Mouse (Mus musculus): Measurements from ENCODE around the gene 4930447C04Rik. TPM values are rescaled to one million over a fixed set of nuclear protein-coding genes. Genes with fewer than 3 reads are reported as not detected.

Gene 4930447C04Rik
- polyA plus RNA-seq, 1 experiment: 6.3 TPM

DNA sequence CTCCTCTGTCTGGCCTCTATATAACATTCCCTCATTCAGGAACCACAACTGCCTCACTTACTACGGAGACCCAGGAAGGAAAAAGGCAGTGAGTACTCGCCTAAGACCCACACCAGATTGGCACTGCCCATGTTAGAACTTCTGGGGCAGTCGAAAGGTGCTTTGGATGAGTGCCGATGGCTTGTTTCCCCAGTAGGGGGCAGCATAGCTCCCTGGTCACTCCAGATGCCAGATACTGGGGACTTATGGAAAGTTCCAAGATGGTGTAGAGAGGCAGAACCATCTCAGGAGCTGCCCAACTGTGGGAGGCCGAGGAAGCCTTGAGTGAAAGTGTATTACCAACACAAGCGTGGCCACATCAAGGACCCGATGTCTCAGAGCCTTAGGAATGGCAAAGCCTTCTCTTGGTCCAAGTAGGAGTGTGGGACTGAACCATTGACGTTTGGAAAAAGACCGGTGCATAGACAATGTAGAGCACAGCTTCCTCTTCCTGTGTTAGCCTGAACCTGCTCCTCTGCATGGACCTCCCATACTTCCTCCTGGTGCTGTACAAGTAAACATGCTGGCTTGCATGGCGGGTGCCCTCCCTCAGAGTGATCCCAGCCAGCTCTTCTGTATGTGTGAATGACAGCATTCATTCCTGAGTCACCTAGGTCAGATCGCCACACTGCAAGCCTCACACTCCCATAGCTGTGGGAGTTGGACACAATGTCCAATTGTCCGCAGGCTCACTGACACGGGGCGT, 105.6 kb downstream of the 4930447C04Rik start:
- no peak for DNase-seq (ENCODE audit: low read depth)
- TF ChIP-seq CTCF (IDR thresholded peaks at IDR 0.05; ENCODE audit: borderline replicate concordance, extremely low read depth, insufficient read depth, insufficient read length) (peak; percentile 52; the same call in 1 of the 2 replicates), POLR2A (IDR thresholded peaks at IDR 0.05; ENCODE audit: borderline replicate concordance, extremely low read depth, insufficient read depth, insufficient read length, poor library complexity, severe bottlenecking) (no peak)

DNA sequence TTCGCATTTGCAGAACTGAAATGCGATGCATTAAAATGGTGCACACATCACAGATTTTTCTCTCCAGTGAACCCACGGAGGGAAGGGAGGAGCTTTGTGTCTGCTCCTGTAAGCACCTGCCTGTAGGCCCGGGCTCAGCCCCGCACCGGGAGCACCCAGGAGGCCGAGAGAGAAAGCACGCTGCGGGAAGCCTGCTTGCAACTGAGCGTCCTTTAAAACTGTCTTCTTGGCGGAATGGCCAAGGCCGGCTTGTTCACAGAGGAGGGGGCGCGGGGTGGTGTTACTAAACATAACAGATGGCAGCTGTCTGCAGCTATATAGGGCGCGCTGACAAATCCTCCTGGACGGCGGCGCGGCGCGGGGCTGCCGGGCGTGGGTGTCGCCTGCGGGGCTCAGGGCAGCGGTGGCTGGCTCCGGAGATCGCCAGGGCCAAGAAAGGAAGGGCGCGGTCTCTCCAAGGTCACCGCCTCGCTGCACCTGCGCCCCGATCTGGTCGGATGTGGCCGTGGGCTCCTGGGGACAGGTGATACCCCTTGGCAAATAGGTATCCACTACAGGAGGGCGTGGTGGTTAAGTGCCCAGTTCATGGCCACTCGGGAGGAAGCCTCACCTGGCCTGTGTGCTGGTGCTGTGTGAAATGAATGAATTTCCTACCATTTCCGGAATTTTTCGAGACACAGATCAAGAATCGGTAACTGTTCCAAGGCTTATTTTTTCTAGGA, 108.7 kb downstream of the 4930447C04Rik start:
- DNase-seq (ENCODE audit: low read depth): peak; percentile 84
- TF ChIP-seq POLR2A (IDR thresholded peaks at IDR 0.05; ENCODE audit: borderline replicate concordance, extremely low read depth, insufficient read depth, insufficient read length, poor library complexity, severe bottlenecking) (no peak), CTCF (IDR thresholded peaks at IDR 0.05; ENCODE audit: borderline replicate concordance, extremely low read depth, insufficient read depth, insufficient read length) (no peak)

Other genes with a start within 250 kb of the 4930447C04Rik start
- 113 and 137 TPM in 2 replicates for gene Ppm1a, start 183.3 kb downstream of the 4930447C04Rik start, polyA plus RNA-seq (2012; rRNA removed)
- 0.74 and 0.98 TPM in 2 replicates for gene Six6, start 882 bp downstream of the 4930447C04Rik start, polyA plus RNA-seq (2012; rRNA removed)
- gene Six1, start 113.1 kb upstream of the 4930447C04Rik start, polyA plus RNA-seq (2012; rRNA removed): 0.53 and 0.94 TPM in 2 replicates
- gene Six4, start 172.7 kb upstream of the 4930447C04Rik start, polyA plus RNA-seq (2012; rRNA removed): 0.74 and 0.75 TPM in 2 replicates
- gene Mnat1, start 182.9 kb upstream of the 4930447C04Rik start, polyA plus RNA-seq (2012; rRNA removed): 13.8 and 15.4 TPM in 2 replicates

All from brain, embryonic 14.5 days (tissue).